Comparison of ENCODE assay signal across 8 mouse cellular contexts in genomic region chr11:83815628-83816027, GRCm38 (mm10). TPM values are rescaled to one million over a fixed set of nuclear protein-coding genes. Genes with fewer than 3 reads are reported as not detected.
DNase-seq lines count a peak whose midpoint lies in the region; ATAC-seq and TF ChIP-seq lines count a peak whose summit lies in the region.

No protein-coding gene starts in this region.

- no peaks in the 10 kb centered on the region for H3K36me3 ChIP-seq in midbrain, embryonic 11.5 days (ENCODE audit: control insufficient read depth, insufficient read depth, low read length)
- H3K36me3 ChIP-seq in midbrain, embryonic 16.5 days (ENCODE audit: control insufficient read depth, insufficient read depth, low read length) = no peaks in the 10 kb centered on the region
- no peaks in the 10 kb centered on the region for H3K36me3 ChIP-seq in hindbrain, postnatal 0 days (ENCODE audit: insufficient read depth, low read length)
- H3K36me3 ChIP-seq in neural tube, embryonic 11.5 days (ENCODE audit: control insufficient read depth, insufficient read depth, low read length) = no peaks in the 10 kb centered on the region

- TF ChIP-seq CTCF in hindbrain, postnatal 0 days (IDR thresholded peaks at IDR 0.05; ENCODE audit: low read depth) = peak; percentile 75
- TF ChIP-seq CTCF in left cerebral cortex, adult 2 months (IDR thresholded peaks at IDR 0.05) = peak; percentile 89

- WGBS in midbrain, embryonic 11.5 days = 12% methylated on average over 9 of the region's 9 CpGs
- WGBS in midbrain, embryonic 16.5 days = 10% methylated on average over 9 of the region's 9 CpGs
- 8% methylated on average over 9 of the region's 9 CpGs for WGBS in hindbrain, postnatal 0 days
- 9% methylated on average over 9 of the region's 9 CpGs for WGBS in neural tube, embryonic 11.5 days

- H3K27ac ChIP-seq in midbrain, embryonic 11.5 days (ENCODE audit: low read depth, low read length) = no peak overlapping the region
- H3K27ac ChIP-seq in midbrain, embryonic 16.5 days (ENCODE audit: low read length) = no peak overlapping the region
- no peak overlapping the region for H3K27ac ChIP-seq in hindbrain, postnatal 0 days
- no peak overlapping the region for H3K27ac ChIP-seq in left cerebral cortex, adult 2 months
- no peak overlapping the region for H3K27ac ChIP-seq in neural tube, embryonic 11.5 days (ENCODE audit: low read depth, low read length)

- peak; percentile 89 for DNase-seq in midbrain, embryonic 11.5 days (ENCODE audit: low spot score, missing footprints)
- peak; percentile 80 for DNase-seq in R1 (ENCODE audit: low read depth, low spot score)
- peak; percentile 16 for DNase-seq in cerebellum, adult 9-11 months
- peak; percentile 85 for DNase-seq in hindbrain, postnatal 0 days (ENCODE audit: low spot score)
- peak; percentile 29 to 47 for DNase-seq in left cerebral cortex, adult 2 months (ENCODE audit: extremely low spot score in 1 of 2, low spot score in 2 of 2)
- peak; percentile 69 for DNase-seq in neural tube, embryonic 11.5 days (ENCODE audit: low spot score)

- no peaks in the 10 kb centered on the region for H3K9me3 ChIP-seq in midbrain, embryonic 11.5 days (ENCODE audit: control insufficient read depth, low read length)
- H3K9me3 ChIP-seq in midbrain, embryonic 16.5 days (replicated peaks; ENCODE audit: control insufficient read depth, low read length, poor library complexity, severe bottlenecking) = no peaks in the 10 kb centered on the region
- no peaks in the 10 kb centered on the region for H3K9me3 ChIP-seq in hindbrain, postnatal 0 days (ENCODE audit: low read length)
- H3K9me3 ChIP-seq in neural tube, embryonic 11.5 days (ENCODE audit: control insufficient read depth, low read length) = no peaks in the 10 kb centered on the region

- H3K9ac ChIP-seq in midbrain, embryonic 11.5 days (ENCODE audit: low read length) = no peak overlapping the region
- no peak overlapping the region for H3K9ac ChIP-seq in midbrain, embryonic 16.5 days (ENCODE audit: low read depth, low read length)
- H3K9ac ChIP-seq in hindbrain, postnatal 0 days (replicated peaks; ENCODE audit: low read length) = no peak overlapping the region
- no peak overlapping the region for H3K9ac ChIP-seq in neural tube, embryonic 11.5 days (ENCODE audit: low read length)

- ATAC-seq in midbrain, embryonic 11.5 days (ENCODE audit: low FRiP score) = no peak
- no peak for ATAC-seq in midbrain, embryonic 16.5 days
- ATAC-seq in hindbrain, postnatal 0 days = no peak
- no peak for ATAC-seq in neural tube, embryonic 11.5 days (ENCODE audit: insufficient read depth, low FRiP score, low TSS enrichment)
- ATAC-seq in granulocyte monocyte progenitor cell, adult 5-6 weeks (replicated peaks; ENCODE audit: poor library complexity, severe bottlenecking) = no peak

- no peak overlapping the region for H3K4me2 ChIP-seq in midbrain, embryonic 11.5 days
- no peak overlapping the region for H3K4me2 ChIP-seq in midbrain, embryonic 16.5 days (ENCODE audit: low read length)
- no peak overlapping the region for H3K4me2 ChIP-seq in hindbrain, postnatal 0 days (ENCODE audit: low read depth, low read length)
- H3K4me2 ChIP-seq in neural tube, embryonic 11.5 days (ENCODE audit: low read depth) = no peak overlapping the region

- no peak overlapping the region for H3K4me3 ChIP-seq in midbrain, embryonic 11.5 days (ENCODE audit: low read depth, low read length)
- no peak overlapping the region for H3K4me3 ChIP-seq in midbrain, embryonic 16.5 days (ENCODE audit: low read depth, low read length)
- no peak overlapping the region for H3K4me3 ChIP-seq in hindbrain, postnatal 0 days (ENCODE audit: low read length)
- H3K4me3 ChIP-seq in left cerebral cortex, adult 2 months = no peak overlapping the region
- H3K4me3 ChIP-seq in neural tube, embryonic 11.5 days (ENCODE audit: low read depth, low read length) = no peak overlapping the region

- H3K4me1 ChIP-seq in midbrain, embryonic 11.5 days (ENCODE audit: control insufficient read depth, insufficient read depth, low read length) = no peaks in the 10 kb centered on the region
- peaks cover 8% of the 10 kb centered on the region; the same call in 1 of the 2 replicates for H3K4me1 ChIP-seq in midbrain, embryonic 16.5 days (ENCODE audit: control insufficient read depth, insufficient read depth, low read length)
- no peaks in the 10 kb centered on the region for H3K4me1 ChIP-seq in hindbrain, postnatal 0 days (ENCODE audit: insufficient read depth, low read length)
- no peaks in the 10 kb centered on the region for H3K4me1 ChIP-seq in neural tube, embryonic 11.5 days (ENCODE audit: control insufficient read depth, insufficient read depth, low read length)

- H3K27me3 ChIP-seq in midbrain, embryonic 11.5 days (ENCODE audit: control insufficient read depth, insufficient read depth, low read length) = no peaks in the 10 kb centered on the region
- H3K27me3 ChIP-seq in midbrain, embryonic 16.5 days (ENCODE audit: control insufficient read depth, insufficient read depth, low read depth, low read length) = no peaks in the 10 kb centered on the region
- no peaks in the 10 kb centered on the region for H3K27me3 ChIP-seq in hindbrain, postnatal 0 days (ENCODE audit: insufficient read depth, low read length)
- no peaks in the 10 kb centered on the region for H3K27me3 ChIP-seq in neural tube, embryonic 11.5 days (ENCODE audit: control insufficient read depth, insufficient read depth, low read length)

- intact Hi-C loops in left cerebral cortex, adult 2 months (cut with DNase I) = loop anchor here (1.0 kb wide), 1 partner anchor 121 kb away; no protein-coding TSS in a partner anchor

RNA-seq across cellular contexts. Expression of gene Hnf1b, which starts 34.2 kb away (rescaled TPM):
- not detected in 2 replicates for polyA plus RNA-seq in midbrain, embryonic 11.5 days (2014; fragmentation: Nextera tagmentation; extraction: Ambion mirVana)
- polyA plus RNA-seq in midbrain, embryonic 16.5 days (2015; fragmentation: Nextera tagmentation; extraction: Ambion mirVana) = 0.13 TPM in 1 of 2 replicates, not detected in the other
- not detected in 2 replicates for total RNA-seq in hindbrain, postnatal 0 days (2014; rRNA removed)
- polyA plus RNA-seq in hindbrain, postnatal 0 days (2015; fragmentation: Nextera tagmentation; extraction: Ambion mirVana) = 0.30 and 0.40 TPM in 2 replicates
- under 1 TPM; 0.23 to 0.75 TPM for total RNA-seq in left cerebral cortex, adult 2 months (2021)
- polyA plus RNA-seq in neural tube, embryonic 11.5 days (2014; fragmentation: Nextera tagmentation; extraction: Ambion mirVana) = 0.09 and 0.28 TPM in 2 replicates
- not detected in 2 replicates for total RNA-seq in granulocyte monocyte progenitor cell, adult 5-6 weeks (2014; fragmentation: Nextera tagmentation)
- not detected in 2 replicates for total RNA-seq in granulocyte monocyte progenitor cell, adult 5-6 weeks (2017)

Comparison
In these comparisons a context has a peak if more than half of its experiments do, and no peak if none do; other contexts are left out.
1. DNase-seq: peak in every context shown above with its lines; median percentile 89 in midbrain, embryonic 11.5 days; 85 in hindbrain, postnatal 0 days; 80 in R1; 69 in neural tube, embryonic 11.5 days; 38 in left cerebral cortex, adult 2 months; 16 in cerebellum, adult 9-11 months.